In genomic region chr5:20536544-20536943, GRCm38 (mm10) we compare ENCODE assay signal across 20 mouse cellular contexts.
DNase-seq lines count a peak whose midpoint lies in the region; ATAC-seq and TF ChIP-seq lines count a peak whose summit lies in the region.
"Had no signal": no experiment of that assay in that cellular context is flagged by ENCODE, and none has a peak within 500 bp of the region (broad histone marks: within the 10 kb centered on the region; RNA-seq: fewer than 3 reads in every experiment).

No protein-coding gene starts in this region.

- H3K4me1 ChIP-seq in forebrain, embryonic 11.5 days (replicated peaks; ENCODE audit: control insufficient read depth, insufficient read depth, low read length): no peaks in the 10 kb centered on the region
- H3K4me1 ChIP-seq in forebrain, embryonic 14.5 days (ENCODE audit: control insufficient read depth, insufficient read depth, low read length): no peaks in the 10 kb centered on the region
- H3K4me1 ChIP-seq in kidney, embryonic 14.5 days (ENCODE audit: control insufficient read depth, insufficient read depth, low read length): no peaks in the 10 kb centered on the region
- peaks cover 14% of the 10 kb centered on the region for H3K4me1 ChIP-seq in midbrain, embryonic 13.5 days (replicated peaks)
- H3K4me1 ChIP-seq in midbrain, postnatal 0 days (ENCODE audit: insufficient read depth, low read length): no peaks in the 10 kb centered on the region
- peaks cover 17% of the 10 kb centered on the region for H3K4me1 ChIP-seq in limb, embryonic 12.5 days (replicated peaks)

- no peak overlapping the region for H3K4me2 ChIP-seq in forebrain, embryonic 11.5 days (ENCODE audit: low read depth, low read length, severe bottlenecking)
- H3K4me2 ChIP-seq in forebrain, embryonic 14.5 days (ENCODE audit: low read length): no peak overlapping the region
- no peak overlapping the region for H3K4me2 ChIP-seq in kidney, embryonic 14.5 days (replicated peaks; ENCODE audit: low read depth, low read length)
- no peak overlapping the region for H3K4me2 ChIP-seq in midbrain, embryonic 13.5 days (replicated peaks)
- no peak overlapping the region for H3K4me2 ChIP-seq in midbrain, postnatal 0 days (ENCODE audit: low read depth, low read length, poor library complexity, severe bottlenecking)
- 0 out of 2 replicates have a peak overlapping the region, but pooled peaks have one; percentile 13 for H3K4me2 ChIP-seq in limb, embryonic 12.5 days
- H3K4me2 ChIP-seq: heart, embryonic 11.5 days; limb, embryonic 15.5 days; lung, embryonic 14.5 days had no signal

- no peak overlapping the region for H3K4me3 ChIP-seq in forebrain, embryonic 11.5 days (ENCODE audit: low read depth, low read length)
- H3K4me3 ChIP-seq in forebrain, embryonic 14.5 days (ENCODE audit: low read depth, low read length): no peak overlapping the region
- no peak overlapping the region for H3K4me3 ChIP-seq in kidney, embryonic 14.5 days (ENCODE audit: low read length)
- no peak overlapping the region for H3K4me3 ChIP-seq in midbrain, embryonic 13.5 days (replicated peaks)
- H3K4me3 ChIP-seq in midbrain, postnatal 0 days (ENCODE audit: low read depth, low read length): no peak overlapping the region
- no peak overlapping the region for H3K4me3 ChIP-seq in limb, embryonic 12.5 days (replicated peaks)
- H3K4me3 ChIP-seq: limb, embryonic 15.5 days had no signal

- H3K36me3 ChIP-seq in forebrain, embryonic 11.5 days (ENCODE audit: control insufficient read depth, insufficient read depth, low read length): no peaks in the 10 kb centered on the region
- no peaks in the 10 kb centered on the region for H3K36me3 ChIP-seq in forebrain, embryonic 14.5 days (ENCODE audit: control insufficient read depth, insufficient read depth, low read length)
- no peaks in the 10 kb centered on the region for H3K36me3 ChIP-seq in kidney, embryonic 14.5 days (ENCODE audit: control insufficient read depth, insufficient read depth, low read length)
- 0 out of 2 replicates have a peak, but pooled peaks cover 3% of the 10 kb centered on the region for H3K36me3 ChIP-seq in midbrain, embryonic 13.5 days
- no peaks in the 10 kb centered on the region for H3K36me3 ChIP-seq in midbrain, postnatal 0 days (ENCODE audit: insufficient read depth, low read length)
- no peaks in the 10 kb centered on the region for H3K36me3 ChIP-seq in limb, embryonic 12.5 days
- H3K36me3 ChIP-seq: limb, embryonic 15.5 days had no signal

- 55% methylated on average over 3 of the region's 3 CpGs for WGBS in forebrain, embryonic 11.5 days
- WGBS in forebrain, embryonic 14.5 days: 56% methylated on average over 3 of the region's 3 CpGs
- WGBS in kidney, embryonic 14.5 days: 36% methylated on average over 3 of the region's 3 CpGs
- WGBS in midbrain, embryonic 13.5 days: 59% methylated on average over 3 of the region's 3 CpGs
- 70% methylated on average over 3 of the region's 3 CpGs for WGBS in midbrain, postnatal 0 days
- 17% methylated on average over 3 of the region's 3 CpGs for WGBS in limb, embryonic 12.5 days

- no peak for ATAC-seq in forebrain, embryonic 11.5 days (replicated peaks; ENCODE audit: low FRiP score)
- ATAC-seq in forebrain, embryonic 14.5 days: no peak
- peak; percentile 92 for ATAC-seq in kidney, embryonic 14.5 days (ENCODE audit: low FRiP score, low TSS enrichment)
- ATAC-seq in midbrain, embryonic 13.5 days: no peak
- ATAC-seq in midbrain, postnatal 0 days (ENCODE audit: low FRiP score): no peak
- ATAC-seq in limb, embryonic 12.5 days (ENCODE audit: insufficient number of reproducible peaks, insufficient read depth, low FRiP score, low TSS enrichment, low read depth): peak; percentile 81; the same call in 1 of the 2 replicates
- no peak for ATAC-seq in megakaryocyte-erythroid progenitor cell, adult 5-6 weeks (replicated peaks; ENCODE audit: low FRiP score, low TSS enrichment, poor library complexity, severe bottlenecking)

- peak; percentile 50 for DNase-seq in forebrain, embryonic 11.5 days (ENCODE audit: low spot score)
- DNase-seq in forebrain, embryonic 14.5 days (ENCODE audit: low spot score): no peak
- DNase-seq in kidney, adult 8-10 months: no peak
- DNase-seq in midbrain, postnatal 0 days (ENCODE audit: low spot score): no peak
- DNase-seq: adrenal gland, postnatal 25 days; cerebellum, adult 8-10 months; cerebellum, postnatal 36 days; gastrocnemius, postnatal 10 days; heart, postnatal 10 days; kidney, adult 9 months; lung, embryonic 14.5 days; lung, postnatal 4 days; thymus, postnatal 14 days had no signal

- H3K9me3 ChIP-seq in forebrain, embryonic 11.5 days (ENCODE audit: control insufficient read depth, low read length): no peaks in the 10 kb centered on the region
- no peaks in the 10 kb centered on the region for H3K9me3 ChIP-seq in forebrain, embryonic 14.5 days (replicated peaks; ENCODE audit: control insufficient read depth, low read length)
- H3K9me3 ChIP-seq in kidney, embryonic 14.5 days (ENCODE audit: control insufficient read depth, low read length): no peaks in the 10 kb centered on the region
- no peaks in the 10 kb centered on the region for H3K9me3 ChIP-seq in midbrain, embryonic 13.5 days
- H3K9me3 ChIP-seq in midbrain, postnatal 0 days (ENCODE audit: low read length): no peaks in the 10 kb centered on the region
- no peaks in the 10 kb centered on the region for H3K9me3 ChIP-seq in limb, embryonic 12.5 days
- H3K9me3 ChIP-seq: limb, embryonic 15.5 days had no signal

- no peaks in the 10 kb centered on the region for H3K27me3 ChIP-seq in forebrain, embryonic 11.5 days (ENCODE audit: control insufficient read depth, insufficient read depth, low read length)
- H3K27me3 ChIP-seq in forebrain, embryonic 14.5 days (replicated peaks; ENCODE audit: control insufficient read depth, insufficient read depth, low read length): no peaks in the 10 kb centered on the region
- no peaks in the 10 kb centered on the region for H3K27me3 ChIP-seq in kidney, embryonic 14.5 days (ENCODE audit: control insufficient read depth, insufficient read depth, low read length)
- H3K27me3 ChIP-seq in midbrain, embryonic 13.5 days: no peaks in the 10 kb centered on the region
- H3K27me3 ChIP-seq in midbrain, postnatal 0 days (ENCODE audit: insufficient read depth, low read length): no peaks in the 10 kb centered on the region
- H3K27me3 ChIP-seq in limb, embryonic 12.5 days: no peaks in the 10 kb centered on the region
- H3K27me3 ChIP-seq: limb, embryonic 15.5 days had no signal

- no peak overlapping the region for H3K27ac ChIP-seq in forebrain, embryonic 11.5 days (ENCODE audit: low read depth, low read length)
- H3K27ac ChIP-seq in forebrain, embryonic 14.5 days (ENCODE audit: low read depth, low read length): no peak overlapping the region
- H3K27ac ChIP-seq in kidney, embryonic 14.5 days (ENCODE audit: low read depth, low read length): no peak overlapping the region
- H3K27ac ChIP-seq in midbrain, embryonic 13.5 days: 0 out of 2 replicates have a peak overlapping the region, but pooled peaks have one; percentile 9
- H3K27ac ChIP-seq in midbrain, postnatal 0 days (ENCODE audit: low read depth, low read length): no peak overlapping the region
- H3K27ac ChIP-seq in limb, embryonic 12.5 days: peak overlapping the region; percentile 46; the same call in 1 of the 2 replicates
- H3K27ac ChIP-seq: limb, embryonic 15.5 days; liver, embryonic 14.5 days had no signal

- H3K9ac ChIP-seq in forebrain, embryonic 11.5 days (ENCODE audit: low read length): no peak overlapping the region
- H3K9ac ChIP-seq in forebrain, embryonic 14.5 days (ENCODE audit: low read length): no peak overlapping the region
- H3K9ac ChIP-seq in kidney, embryonic 14.5 days (ENCODE audit: low read depth, low read length): no peak overlapping the region
- H3K9ac ChIP-seq in midbrain, embryonic 13.5 days (replicated peaks): no peak overlapping the region
- no peak overlapping the region for H3K9ac ChIP-seq in midbrain, postnatal 0 days (replicated peaks; ENCODE audit: low read length, poor library complexity, severe bottlenecking)
- H3K9ac ChIP-seq in limb, embryonic 12.5 days (replicated peaks): no peak overlapping the region
- H3K9ac ChIP-seq: limb, embryonic 15.5 days; liver, embryonic 14.5 days; lung, embryonic 14.5 days had no signal

- TF ChIP-seq CTCF in midbrain, postnatal 0 days (IDR thresholded peaks at IDR 0.05): no peak

Comparison
In these comparisons a context has a peak if more than half of its experiments do, and no peak if none do; other contexts are left out.
1. H3K27ac ChIP-seq: peak in midbrain, embryonic 13.5 days (single experiment) and limb, embryonic 12.5 days (single experiment); none in forebrain, embryonic 11.5 days (single experiment), forebrain, embryonic 14.5 days (single experiment), kidney, embryonic 14.5 days (single experiment) and midbrain, postnatal 0 days (single experiment).
2. ATAC-seq: peak in kidney, embryonic 14.5 days (single experiment) and limb, embryonic 12.5 days (single experiment); none in forebrain, embryonic 11.5 days (single experiment), forebrain, embryonic 14.5 days (single experiment), midbrain, embryonic 13.5 days (single experiment), midbrain, postnatal 0 days (single experiment) and megakaryocyte-erythroid progenitor cell, adult 5-6 weeks (single experiment).